Mouse (Mus musculus) cerebellum, postnatal 4 days (tissue): ENCODE data around the gene Tmprss11g.

Experiments
- DNase-seq, 2 experiments: peaks; one replicate each; pipeline ENCODE4 v3.0.0; 2022; ENCODE audit warnings: low spot score in 2 of 2, mixed read lengths in 1 of 2

The Tmprss11g gene

GRCm38 (mm10) chr5:86518500-86518899 is at the start of gene Tmprss11g:
TSS of gene Tmprss11g (minus strand) at chr5:86518600.
- DNase-seq = no peak

- no peak for DNase-seq
These were observed 28.3 kb upstream of the Tmprss11g start for GRCm38 (mm10) chr5:86546693-86547092.

GRCm38 (mm10) chr5:86540601-86541000 is 22.2 kb upstream of the Tmprss11g start:
- no peak for DNase-seq

GRCm38 (mm10) chr5:86528725-86529124 is 10.3 kb upstream of the Tmprss11g start:
- no peak for DNase-seq

GRCm38 (mm10) chr5:86511538-86511937 is 6.9 kb downstream of the Tmprss11g start:
- DNase-seq = no peak

GRCm38 (mm10) chr5:86493453-86493852 is 24.9 kb downstream of the Tmprss11g start:
- DNase-seq = no peak

GRCm38 (mm10) chr5:86482562-86482961 is 35.8 kb downstream of the Tmprss11g start:
- no peak for DNase-seq

- DNase-seq = no peak
These were observed 36.4 kb downstream of the Tmprss11g start for GRCm38 (mm10) chr5:86482031-86482430.

GRCm38 (mm10) chr5:86473859-86474258 is 44.5 kb downstream of the Tmprss11g start:
- no peak for DNase-seq

- no peak for DNase-seq
These were observed 49.5 kb downstream of the Tmprss11g start, which contains the start of gene Tmprss11a for GRCm38 (mm10) chr5:86468890-86469289. TSS of gene Tmprss11a (minus strand) at chr5:86468990.

- DNase-seq = no peak
These were observed 79.1 kb downstream of the Tmprss11g start for GRCm38 (mm10) chr5:86439306-86439705.

- DNase-seq = no peak
These were observed 79.9 kb downstream of the Tmprss11g start for GRCm38 (mm10) chr5:86438548-86438947.
